Mouse (Mus musculus): Measurements from ENCODE around the gene Rundc3b. TPM values are rescaled to one million over a fixed set of nuclear protein-coding genes. Genes with fewer than 3 reads are reported as not detected.

The Rundc3b gene
- 31.1 and 33.7 TPM in 2 replicates for polyA plus RNA-seq (2015; fragmentation: Nextera tagmentation; extraction: Ambion mirVana)

DNA sequence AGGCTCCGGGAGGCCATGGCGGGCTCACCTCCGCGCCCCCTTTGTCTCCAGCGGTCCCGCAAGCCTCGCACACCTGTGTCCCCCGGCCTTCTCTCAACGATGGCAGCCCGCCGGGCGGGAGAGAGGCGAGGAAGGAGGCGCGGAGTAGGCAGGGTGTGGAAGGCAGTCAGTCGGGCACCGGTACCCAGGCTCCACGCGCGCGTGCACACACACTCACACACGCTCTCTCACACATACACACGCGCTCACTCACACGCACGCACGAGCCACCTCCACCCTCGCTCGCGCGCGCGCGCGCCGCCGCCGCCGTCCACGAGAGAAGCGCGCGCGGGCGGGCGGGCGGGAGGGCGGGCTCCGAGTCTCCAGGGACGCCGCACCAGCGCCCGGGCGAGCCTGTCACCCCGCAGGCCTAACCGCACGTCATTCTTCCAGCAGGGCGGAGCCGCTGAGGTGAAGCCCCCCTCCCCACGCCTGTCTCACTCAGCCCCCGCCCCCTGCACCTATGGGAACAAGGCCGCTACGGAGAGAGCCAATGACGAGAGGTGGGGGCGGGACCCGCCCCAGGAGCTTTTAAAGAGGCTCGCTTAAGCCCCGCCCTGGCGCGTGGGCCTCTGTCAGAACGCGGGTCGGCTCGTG, at the start of gene Rundc3b:
Gene Rundc3b, minus strand, starts transcription at position 357 of the 636 bp plus-strand sequence.
- under 1% methylated on average over 41 of the region's 74 CpGs for WGBS
- Histone ChIP-seq H3K4me3 (peak within 1 kb of the TSS; percentile 100), H3K27ac (replicated peaks) (peak within 1 kb of the TSS; percentile 92), H3K4me1 (peaks cover 12% of the 10 kb centered on the region; the same call in 1 of the 2 replicates), H3K9ac (replicated peaks) (peak within 1 kb of the TSS; percentile 95), H3K27me3 (no peaks in the 10 kb centered on the region), H3K4me2 (replicated peaks) (peak within 1 kb of the TSS; percentile 88), H3K9me3 (no peaks in the 10 kb centered on the region), H3K36me3 (no peaks in the 10 kb centered on the region)
- ATAC-seq (replicated peaks) = peak; percentile 99

DNA sequence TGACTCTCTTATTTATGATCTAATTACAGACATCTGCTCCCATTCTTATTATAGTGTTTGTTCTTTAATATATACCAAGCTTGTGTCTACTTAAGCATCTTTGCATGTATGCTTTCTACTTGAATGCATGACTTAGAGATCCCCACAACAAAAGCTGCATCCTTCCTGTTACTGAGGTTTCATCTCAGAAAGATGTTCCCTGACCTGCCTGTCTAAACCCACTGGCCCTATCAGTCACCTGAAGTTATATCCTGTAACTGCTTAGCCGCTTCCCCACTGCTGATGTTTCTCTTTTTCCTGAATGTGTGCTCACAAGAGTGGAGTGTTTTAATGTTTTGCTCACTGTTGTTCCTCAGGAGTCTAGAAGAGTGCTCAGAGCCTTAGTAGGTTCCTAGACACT, 46.9 kb upstream of the Rundc3b start:
- Histone ChIP-seq H3K27me3 (no peaks in the 10 kb centered on the region), H3K27ac (replicated peaks) (no peak overlapping the region), H3K4me3 (no peak overlapping the region), H3K4me2 (replicated peaks) (no peak overlapping the region), H3K4me1 (no peaks in the 10 kb centered on the region), H3K9me3 (no peaks in the 10 kb centered on the region), H3K36me3 (no peaks in the 10 kb centered on the region), H3K9ac (replicated peaks) (no peak overlapping the region)
- 88% methylated on average over 1 of the region's 1 CpGs for WGBS
- ATAC-seq (replicated peaks) = no peak

DNA sequence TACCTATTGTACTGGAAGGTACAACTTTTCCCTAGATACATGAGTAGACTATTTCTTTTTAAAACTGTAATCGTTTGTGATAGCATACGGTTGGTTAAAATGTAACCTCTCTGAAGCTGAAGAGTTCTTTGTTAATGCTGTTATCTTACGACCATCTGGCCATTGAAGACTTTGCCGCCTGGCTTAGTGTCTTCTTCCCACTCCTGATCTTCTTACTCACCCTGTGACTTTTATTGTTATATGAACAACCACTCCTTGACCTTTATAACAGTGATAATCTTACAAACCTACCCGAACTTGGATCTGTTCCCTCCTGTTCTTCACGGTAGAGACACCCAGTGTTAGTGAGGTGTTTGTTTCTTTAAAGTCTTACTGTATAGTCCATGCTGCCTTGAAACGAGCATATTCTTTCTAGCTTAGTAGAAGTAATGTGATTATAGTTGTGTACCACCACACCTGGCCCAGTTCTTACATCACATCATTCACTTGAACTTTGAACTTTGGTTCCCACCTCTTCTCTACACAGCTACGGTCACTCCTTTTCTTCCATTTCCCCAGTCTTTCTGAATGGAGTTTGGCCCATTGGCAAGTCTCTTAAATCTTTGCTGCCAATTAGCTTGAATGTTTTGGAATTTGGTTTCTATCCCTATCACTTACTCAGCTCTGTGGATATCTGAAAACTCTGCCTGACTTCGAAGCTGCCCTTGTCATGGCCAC, 45.2 kb upstream of the Rundc3b start:
- Histone ChIP-seq H3K4me2 (replicated peaks) (no peak overlapping the region), H3K27ac (replicated peaks) (no peak overlapping the region), H3K4me1 (no peaks in the 10 kb centered on the region), H3K9ac (replicated peaks) (no peak overlapping the region), H3K36me3 (no peaks in the 10 kb centered on the region), H3K9me3 (no peaks in the 10 kb centered on the region), H3K27me3 (no peaks in the 10 kb centered on the region), H3K4me3 (no peak overlapping the region)
- 87% methylated on average over 9 of the region's 9 CpGs for WGBS
- ATAC-seq (replicated peaks) = no peak

DNA sequence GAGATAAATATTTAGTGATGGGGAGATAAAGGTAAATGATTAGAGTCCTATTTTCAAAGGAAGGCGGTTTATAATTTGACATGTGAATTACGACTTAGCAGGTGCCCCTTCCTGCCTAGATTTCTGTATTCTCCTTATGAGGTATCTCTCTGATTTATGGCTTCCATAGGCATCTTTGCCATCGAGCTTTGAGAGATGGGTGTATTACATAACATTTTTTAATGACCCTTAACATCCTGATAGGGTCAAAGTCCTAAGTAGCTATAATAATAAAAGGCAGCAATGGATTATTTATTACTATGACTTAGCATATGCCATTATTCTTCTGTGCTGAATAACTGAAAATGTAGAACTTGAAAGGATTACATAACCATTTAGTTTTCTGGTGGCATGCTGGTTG, 41.9 kb upstream of the Rundc3b start:
- no peaks in the 10 kb centered on the region for H3K27me3 ChIP-seq
- no peak overlapping the region for H3K4me3 ChIP-seq
- H3K36me3 ChIP-seq = no peaks in the 10 kb centered on the region
- no peak overlapping the region for H3K9ac ChIP-seq (replicated peaks)
- 71% methylated on average over 3 of the region's 3 CpGs for WGBS
- H3K9me3 ChIP-seq = no peaks in the 10 kb centered on the region
- no peak overlapping the region for H3K4me2 ChIP-seq (replicated peaks)
- H3K27ac ChIP-seq (replicated peaks) = no peak overlapping the region
- peaks cover 7% of the 10 kb centered on the region for H3K4me1 ChIP-seq
- no peak for ATAC-seq (replicated peaks)

DNA sequence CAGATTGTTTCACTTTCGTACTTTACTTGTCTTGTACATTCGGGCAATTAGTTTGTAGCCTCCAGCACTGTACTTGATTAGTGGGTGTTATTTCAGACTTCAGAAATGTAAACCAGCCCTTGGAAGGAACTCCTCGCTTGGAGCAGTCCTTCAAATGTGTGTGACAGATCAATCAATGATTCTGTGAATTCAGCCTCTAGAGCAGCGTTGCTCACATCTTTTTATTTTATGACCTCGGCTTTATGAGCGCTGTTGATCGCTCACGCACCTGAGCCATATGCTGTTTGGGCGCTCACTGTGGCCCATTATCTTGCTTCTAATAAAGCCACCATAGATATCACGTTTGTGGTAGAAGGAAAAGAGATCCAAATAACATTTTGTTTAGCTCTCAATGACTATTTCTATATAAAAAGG, 38.0 kb upstream of the Rundc3b start:
- Histone ChIP-seq H3K36me3 (no peaks in the 10 kb centered on the region), H3K4me1 (peaks cover 7% of the 10 kb centered on the region), H3K9ac (replicated peaks) (no peak overlapping the region), H3K27ac (replicated peaks) (no peak overlapping the region), H3K4me2 (replicated peaks) (peak overlapping the region; percentile 81), H3K4me3 (peak overlapping the region; percentile 41), H3K27me3 (no peaks in the 10 kb centered on the region), H3K9me3 (no peaks in the 10 kb centered on the region)
- ATAC-seq (replicated peaks) = no peak
- 67% methylated on average over 10 of the region's 10 CpGs for WGBS

DNA sequence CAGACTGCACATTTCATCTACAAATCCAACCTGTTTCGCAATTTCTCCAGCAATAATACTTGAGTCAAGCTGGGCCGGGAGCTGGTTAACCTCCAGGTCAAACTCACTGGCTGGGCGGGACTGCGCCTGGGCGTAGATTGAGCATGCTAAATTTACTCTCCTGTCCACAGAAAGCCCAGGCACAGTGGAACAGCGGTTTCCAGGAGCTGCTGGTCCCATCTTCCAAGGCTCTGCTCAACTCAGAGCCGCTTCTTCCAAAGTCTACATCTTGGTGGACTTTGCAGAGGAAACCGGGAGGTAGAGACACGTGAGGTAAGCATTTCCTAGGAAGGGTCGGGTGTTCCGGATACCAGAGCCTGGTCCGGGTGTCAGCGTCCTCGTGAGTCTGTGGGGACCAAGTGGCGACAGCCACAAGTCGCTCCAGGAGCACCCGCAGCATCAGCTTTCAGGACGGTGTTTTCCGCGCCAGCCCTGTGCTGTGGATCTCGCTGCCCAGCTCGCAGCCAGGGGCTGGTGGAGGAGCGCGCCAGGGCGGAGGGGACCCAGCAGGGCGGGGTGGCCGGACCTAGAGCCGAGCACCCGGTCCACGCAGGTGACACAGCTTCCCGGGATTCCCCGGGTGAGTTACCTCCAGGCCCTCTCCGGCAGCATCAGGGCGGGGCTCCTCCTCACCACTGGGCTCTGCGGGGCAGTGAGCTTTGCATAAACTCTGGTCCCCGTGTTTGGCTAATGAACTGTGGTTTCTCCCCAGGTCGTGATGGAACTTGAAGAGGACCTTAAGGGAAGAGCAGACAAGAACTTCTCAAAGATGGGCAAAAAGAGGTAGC, 37.4 kb upstream of the Rundc3b start, which contains the start of gene Abcb1a:
Gene Abcb1a, plus strand, starts transcription at position 167 of the 827 bp plus-strand sequence.
- H3K4me3 ChIP-seq = peak within 1 kb of the TSS; percentile 41
- 9% methylated on average over 37 of the region's 37 CpGs for WGBS
- peaks cover 7% of the 10 kb centered on the region for H3K4me1 ChIP-seq
- H3K27me3 ChIP-seq = no peaks in the 10 kb centered on the region
- H3K9ac ChIP-seq (replicated peaks) = peak within 1 kb of the TSS; percentile 42
- H3K9me3 ChIP-seq = no peaks in the 10 kb centered on the region
- peak within 1 kb of the TSS; percentile 81 for H3K4me2 ChIP-seq (replicated peaks)
- ATAC-seq (replicated peaks) = peak; percentile 78
- no peaks in the 10 kb centered on the region for H3K36me3 ChIP-seq
- no peak within 1 kb of the TSS for H3K27ac ChIP-seq (replicated peaks)

DNA sequence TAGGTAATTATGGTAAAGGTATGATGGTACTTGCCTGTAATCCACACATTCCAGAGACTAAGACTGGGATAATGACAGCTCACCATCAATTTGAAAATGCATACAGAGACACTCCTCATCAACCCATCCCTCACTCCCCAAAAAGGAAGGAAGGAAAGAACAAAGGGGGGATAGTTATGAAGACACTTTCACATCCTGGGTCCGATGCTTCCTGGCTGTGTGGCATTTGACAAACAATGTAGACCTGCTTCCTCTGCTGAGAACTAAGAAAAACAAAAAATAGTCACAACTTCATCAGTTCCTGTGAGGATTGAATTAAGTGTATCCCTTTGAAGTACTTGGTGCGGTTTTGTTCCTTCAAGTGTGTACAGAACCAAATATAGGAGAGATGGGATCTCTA, 29.3 kb upstream of the Rundc3b start:
- WGBS = 84% methylated on average over 2 of the region's 2 CpGs
- Histone ChIP-seq H3K9me3 (no peaks in the 10 kb centered on the region), H3K27ac (replicated peaks) (no peak overlapping the region), H3K4me1 (no peaks in the 10 kb centered on the region), H3K4me2 (replicated peaks) (no peak overlapping the region), H3K36me3 (no peaks in the 10 kb centered on the region), H3K4me3 (no peak overlapping the region), H3K9ac (replicated peaks) (no peak overlapping the region), H3K27me3 (no peaks in the 10 kb centered on the region)
- no peak for ATAC-seq (replicated peaks)

DNA sequence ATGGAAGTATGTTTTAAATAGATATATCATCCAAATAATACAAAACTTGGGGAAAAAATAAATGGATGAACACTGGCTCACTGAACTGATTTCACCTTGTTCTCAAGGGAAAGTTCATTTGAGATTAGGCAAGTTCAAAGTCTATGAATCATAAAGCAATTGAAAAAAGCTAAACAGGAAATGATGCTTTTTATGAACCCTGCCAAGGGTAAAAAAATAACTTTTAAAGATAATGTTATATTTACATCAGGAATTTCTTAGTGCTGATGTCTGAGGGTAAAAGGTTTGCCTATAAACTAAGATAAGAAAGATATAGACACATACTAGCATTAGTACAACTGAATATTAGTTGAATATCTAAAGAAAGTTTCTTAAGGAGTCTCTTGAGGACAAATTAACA, 26.0 kb upstream of the Rundc3b start:
- no peaks in the 10 kb centered on the region for H3K9me3 ChIP-seq
- no peaks in the 10 kb centered on the region for H3K27me3 ChIP-seq
- no peak overlapping the region for H3K9ac ChIP-seq (replicated peaks)
- H3K4me2 ChIP-seq (replicated peaks) = no peak overlapping the region
- no peaks in the 10 kb centered on the region for H3K36me3 ChIP-seq
- H3K4me1 ChIP-seq = no peaks in the 10 kb centered on the region
- H3K4me3 ChIP-seq = no peak overlapping the region
- no peak overlapping the region for H3K27ac ChIP-seq (replicated peaks)
- ATAC-seq (replicated peaks) = no peak

DNA sequence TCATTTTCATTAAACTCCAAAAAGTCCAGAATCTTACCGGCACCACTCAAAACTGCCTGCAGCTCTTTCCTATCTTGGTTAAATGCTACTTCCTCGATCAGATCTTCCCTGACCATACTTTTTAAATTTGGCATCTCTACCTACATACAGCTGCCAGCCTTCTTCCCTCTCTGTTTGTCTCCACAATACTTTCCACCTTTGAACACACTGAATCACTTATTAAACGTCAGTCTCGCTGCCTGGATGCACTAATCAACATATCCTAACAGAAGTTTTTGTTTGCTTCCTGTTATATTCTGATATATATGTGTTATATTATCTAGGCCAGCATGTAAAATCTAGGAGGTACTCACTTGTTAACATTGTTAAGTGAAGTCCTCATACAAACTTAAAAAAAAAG, 25.5 kb upstream of the Rundc3b start:
- H3K4me2 ChIP-seq (replicated peaks) = no peak overlapping the region
- H3K27ac ChIP-seq (replicated peaks) = no peak overlapping the region
- H3K4me3 ChIP-seq = no peak overlapping the region
- H3K4me1 ChIP-seq = no peaks in the 10 kb centered on the region
- WGBS = 71% methylated on average over 4 of the region's 4 CpGs
- H3K27me3 ChIP-seq = no peaks in the 10 kb centered on the region
- no peak overlapping the region for H3K9ac ChIP-seq (replicated peaks)
- no peak for ATAC-seq (replicated peaks)
- H3K9me3 ChIP-seq = no peaks in the 10 kb centered on the region
- no peaks in the 10 kb centered on the region for H3K36me3 ChIP-seq

DNA sequence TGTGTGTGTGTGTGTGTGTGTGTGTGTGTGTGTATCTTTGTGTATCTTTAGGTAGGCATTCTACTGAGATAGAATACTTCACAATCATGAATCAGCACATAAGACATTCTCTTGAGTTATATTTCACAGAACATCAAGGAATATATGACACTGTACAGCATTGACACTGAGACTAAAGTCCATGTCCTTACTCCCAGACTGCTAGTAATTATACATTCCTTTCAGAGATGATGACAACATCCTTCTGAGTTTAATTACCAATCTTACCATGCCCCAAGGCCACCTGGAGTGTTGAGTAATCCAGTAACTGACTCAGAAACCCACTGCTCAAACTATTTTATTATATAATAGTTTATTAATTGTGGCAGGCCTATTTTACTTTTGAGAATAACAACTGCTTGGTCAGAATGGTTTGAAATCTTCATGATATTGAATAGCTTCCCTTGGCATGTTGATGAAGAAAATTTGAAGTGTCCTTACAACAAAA, 11.8 kb upstream of the Rundc3b start:
- Histone ChIP-seq H3K36me3 (no peaks in the 10 kb centered on the region), H3K4me2 (replicated peaks) (no peak overlapping the region), H3K27ac (replicated peaks) (no peak overlapping the region), H3K9me3 (no peaks in the 10 kb centered on the region), H3K4me3 (no peak overlapping the region), H3K9ac (replicated peaks) (no peak overlapping the region), H3K4me1 (no peaks in the 10 kb centered on the region), H3K27me3 (no peaks in the 10 kb centered on the region)
- no peak for ATAC-seq (replicated peaks)

DNA sequence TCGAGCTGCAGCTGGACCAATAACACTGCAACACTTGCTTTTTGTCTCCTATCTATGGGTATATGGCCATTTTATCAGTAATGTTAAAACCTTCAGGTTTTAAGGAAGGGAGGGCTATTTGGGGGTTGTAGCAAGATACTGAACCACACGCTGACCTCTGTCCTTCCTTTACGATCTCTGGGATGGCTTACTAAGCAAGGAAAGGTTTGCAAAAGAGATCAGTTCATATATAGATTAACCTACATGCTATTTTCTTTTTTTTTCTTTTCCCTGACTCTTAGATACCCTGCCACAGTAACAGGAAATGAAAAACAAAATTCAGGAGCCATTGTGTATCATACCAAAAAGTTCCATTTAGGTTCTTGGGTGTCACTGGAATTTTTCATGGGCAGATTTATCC, 10.1 kb upstream of the Rundc3b start:
- Histone ChIP-seq H3K9me3 (no peaks in the 10 kb centered on the region), H3K27ac (replicated peaks) (no peak overlapping the region), H3K4me3 (no peak overlapping the region), H3K36me3 (no peaks in the 10 kb centered on the region), H3K9ac (replicated peaks) (no peak overlapping the region), H3K27me3 (no peaks in the 10 kb centered on the region), H3K4me2 (replicated peaks) (no peak overlapping the region), H3K4me1 (no peaks in the 10 kb centered on the region)
- ATAC-seq (replicated peaks) = no peak
- 80% methylated on average over 3 of the region's 3 CpGs for WGBS

DNA sequence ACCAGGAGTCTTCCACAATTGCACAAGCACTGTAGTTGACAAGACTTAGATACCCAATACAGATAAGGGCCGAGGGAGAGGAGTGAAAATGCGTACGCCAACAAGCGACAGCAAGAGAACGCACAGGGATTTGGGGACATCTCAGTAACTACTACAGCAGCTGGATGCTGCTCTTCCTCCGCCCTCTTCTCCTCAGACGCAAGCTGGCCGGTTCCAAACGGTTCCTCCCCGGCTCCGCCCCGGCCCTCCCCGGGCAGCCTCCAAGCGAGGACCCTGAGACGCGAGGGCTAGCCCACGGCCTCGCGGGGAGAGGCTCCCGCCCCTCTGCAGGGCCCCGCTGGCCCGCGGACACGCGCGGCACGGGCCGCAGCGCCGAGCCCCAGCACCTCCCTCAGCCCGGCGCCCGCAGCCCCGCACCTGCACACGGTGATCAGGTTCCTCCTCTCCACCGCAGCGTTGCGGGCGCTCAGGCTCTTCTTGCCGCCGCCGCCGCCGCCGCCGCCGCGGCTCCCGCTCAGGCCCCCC, 619 bp downstream of the Rundc3b start:
- ATAC-seq (replicated peaks) = peak; percentile 70
- Histone ChIP-seq H3K27ac (replicated peaks) (peak overlapping the region; percentile 92), H3K4me1 (peaks cover 12% of the 10 kb centered on the region; the same call in 1 of the 2 replicates), H3K9ac (replicated peaks) (peak overlapping the region; percentile 95), H3K4me3 (peak overlapping the region; percentile 100), H3K4me2 (replicated peaks) (peak overlapping the region; percentile 88), H3K36me3 (no peaks in the 10 kb centered on the region), H3K9me3 (no peaks in the 10 kb centered on the region), H3K27me3 (no peaks in the 10 kb centered on the region)
- WGBS = under 1% methylated on average over 46 of the region's 49 CpGs
